Mouse (Mus musculus): ENCODE results near the gene Foxk2. TPM values are rescaled to one million over a fixed set of nuclear protein-coding genes. Genes with fewer than 3 reads are reported as not detected.
A peak's percentile ranks its signal among the peaks of the same experiment; 100 is the strongest.

Gene Foxk2
- polyA plus RNA-seq, 1 experiment from 2014 or later = 3.7 TPM

DNA sequence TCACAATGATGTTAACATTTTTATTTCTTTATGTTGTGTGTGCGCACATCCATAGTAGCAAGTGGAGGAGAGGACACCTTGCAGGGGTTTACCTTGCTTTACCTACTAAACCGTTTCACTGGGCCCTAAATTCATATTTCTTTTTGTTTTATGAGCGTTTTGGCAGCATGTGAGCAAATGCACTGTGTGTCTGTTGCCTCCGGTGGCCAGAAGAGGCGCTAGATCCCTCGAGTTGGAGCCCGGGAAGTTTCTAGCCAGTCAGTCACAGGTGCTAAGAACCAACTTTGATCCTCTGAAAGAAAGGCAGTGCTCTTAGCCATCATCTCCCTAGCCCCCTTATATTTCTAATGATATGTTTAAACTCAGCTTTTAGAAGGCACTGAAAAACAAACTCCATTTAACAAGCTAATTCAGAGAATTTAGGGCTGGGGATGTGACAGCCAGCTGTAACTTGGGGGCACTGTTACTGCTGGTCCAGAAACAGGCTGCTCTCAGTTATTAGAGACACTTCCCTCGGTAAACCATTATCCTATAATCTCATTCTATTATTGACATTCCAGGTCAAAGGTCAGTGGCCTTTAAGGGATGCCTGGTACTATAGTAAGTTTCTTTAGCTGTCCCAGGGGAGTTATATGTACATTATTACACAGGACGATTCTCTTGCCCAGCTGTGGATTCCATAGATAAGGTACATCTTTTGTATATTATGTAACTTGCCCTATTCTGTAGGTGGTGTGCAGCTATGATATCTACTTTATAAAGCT lies 24.1 kb upstream of the Foxk2 start:
- H3K9me3 ChIP-seq (ENCODE audit: control insufficient read depth) = no peaks in the 10 kb centered on the region
- no peaks in the 10 kb centered on the region for H3K27me3 ChIP-seq (replicated peaks; ENCODE audit: control insufficient read depth, insufficient read depth, low read length)
- H3K36me3 ChIP-seq (ENCODE audit: control insufficient read depth, insufficient read depth) = peaks cover 10% of the 10 kb centered on the region; the same call in 1 of the 2 replicates
- ATAC-seq = no peak
- peak overlapping the region; percentile 61 for H3K4me2 ChIP-seq (replicated peaks; ENCODE audit: low read depth)
- no peak overlapping the region for H3K4me3 ChIP-seq (ENCODE audit: low read depth, low read length)
- WGBS = 20% methylated on average over 9 of the region's 9 CpGs
- H3K4me1 ChIP-seq (replicated peaks; ENCODE audit: control insufficient read depth, insufficient read depth, low read length) = peaks cover 11% of the 10 kb centered on the region; the same call in 1 of the 2 replicates
- no peak overlapping the region for H3K9ac ChIP-seq (ENCODE audit: low read depth, low read length)
- H3K27ac ChIP-seq (ENCODE audit: low read depth, low read length) = no peak overlapping the region
- TF ChIP-seq CTCF (IDR thresholded peaks at IDR 0.05; ENCODE audit: low read depth) = peak; percentile 76

DNA sequence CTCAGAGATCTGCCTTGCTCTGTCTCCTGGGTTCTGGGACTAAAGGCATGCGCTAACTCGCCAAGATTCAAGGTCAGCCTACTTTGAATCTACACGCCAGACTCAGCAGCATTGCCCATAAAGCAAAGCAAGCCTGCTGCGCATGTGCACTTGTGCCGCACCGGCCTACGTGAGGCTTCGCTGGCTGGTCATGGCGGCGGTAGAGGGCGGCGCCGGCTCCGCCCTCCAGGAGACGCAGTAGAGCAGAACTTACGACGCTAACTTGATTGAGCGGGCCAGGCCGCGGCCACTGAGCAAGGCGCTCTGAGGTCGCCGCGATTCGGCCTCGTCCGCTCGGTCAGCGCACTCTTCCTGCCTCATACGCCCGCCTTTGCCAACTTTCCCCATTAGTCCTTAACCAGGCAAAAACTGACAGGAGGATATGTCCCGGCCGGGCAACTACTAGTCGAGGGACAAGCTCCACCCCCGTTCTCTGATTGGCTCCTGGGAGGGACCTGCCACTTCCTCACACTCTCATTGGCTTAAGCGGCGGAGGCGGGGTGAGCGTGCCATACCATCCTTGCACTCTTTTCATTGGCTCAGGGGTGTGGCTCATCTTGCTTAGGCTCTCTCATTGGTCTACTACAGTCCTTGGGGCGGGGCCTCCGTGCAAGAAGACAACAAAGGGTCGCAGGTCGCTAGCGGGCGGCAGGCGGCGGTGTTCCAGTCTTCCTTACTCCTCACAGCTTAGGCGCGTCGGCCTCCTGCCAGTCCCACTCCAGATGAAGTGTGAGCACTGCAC lies 23.0 kb upstream of the Foxk2 start, which contains the start of gene Narf:
Gene Narf (plus strand): TSS at position 690 of the 781 bp plus-strand sequence.
- peak; percentile 86 for TF ChIP-seq CTCF (IDR thresholded peaks at IDR 0.05; ENCODE audit: low read depth)
- Histone ChIP-seq H3K9ac (ENCODE audit: low read depth, low read length) (peak within 1 kb of the TSS; percentile 60), H3K4me2 (replicated peaks; ENCODE audit: low read depth) (peak within 1 kb of the TSS; percentile 80), H3K4me3 (ENCODE audit: low read depth, low read length) (peak within 1 kb of the TSS; percentile 66), H3K27ac (ENCODE audit: low read depth, low read length) (peak within 1 kb of the TSS; percentile 95), H3K9me3 (ENCODE audit: control insufficient read depth) (no peaks in the 10 kb centered on the region), H3K27me3 (replicated peaks; ENCODE audit: control insufficient read depth, insufficient read depth, low read length) (no peaks in the 10 kb centered on the region), H3K4me1 (replicated peaks; ENCODE audit: control insufficient read depth, insufficient read depth, low read length) (peaks cover 11% of the 10 kb centered on the region; the same call in 1 of the 2 replicates), H3K36me3 (ENCODE audit: control insufficient read depth, insufficient read depth) (peaks cover 21% of the 10 kb centered on the region; the same call in 1 of the 2 replicates)
- peak; percentile 99 for ATAC-seq
- under 1% methylated on average over 50 of the region's 50 CpGs for WGBS

DNA sequence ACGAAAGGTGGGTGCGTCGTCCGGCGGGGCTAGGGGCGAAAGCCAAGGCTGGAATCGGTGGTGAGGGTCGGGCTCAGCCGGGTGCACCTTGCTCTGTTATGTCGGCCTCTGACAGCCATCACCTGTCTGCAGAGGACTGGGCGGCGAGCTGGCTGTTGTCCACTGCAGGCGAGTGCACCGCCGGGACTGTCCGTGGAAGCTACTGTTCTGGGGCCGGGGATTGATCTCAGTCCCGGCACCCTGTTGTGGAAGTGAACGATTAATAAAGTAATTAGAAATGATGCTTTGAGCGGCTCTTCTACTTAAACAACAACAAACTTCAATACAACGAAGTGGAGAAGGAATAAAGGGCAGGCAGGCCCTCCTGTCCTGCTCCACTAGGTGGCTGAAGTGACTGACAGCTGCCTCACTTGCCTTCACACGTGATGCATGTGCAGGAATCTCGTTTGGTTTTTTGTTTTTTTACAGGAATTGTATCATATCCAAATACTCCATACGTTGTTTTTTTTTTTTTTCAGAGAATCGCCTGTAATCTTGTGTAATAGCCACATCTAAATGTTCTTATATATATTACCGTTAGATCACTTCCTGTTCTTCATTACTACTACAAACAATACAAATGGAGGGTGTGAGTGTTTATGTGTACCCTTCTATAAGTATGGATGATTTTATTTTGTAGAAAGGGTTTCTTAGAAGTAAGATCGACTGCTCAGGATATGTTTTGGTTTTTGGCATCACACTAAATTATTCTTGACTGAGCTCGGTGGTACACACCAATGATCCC lies 22.3 kb upstream of the Foxk2 start:
- Histone ChIP-seq H3K9me3 (ENCODE audit: control insufficient read depth) (no peaks in the 10 kb centered on the region), H3K36me3 (ENCODE audit: control insufficient read depth, insufficient read depth) (peaks cover 28% of the 10 kb centered on the region; the same call in 1 of the 2 replicates), H3K27me3 (replicated peaks; ENCODE audit: control insufficient read depth, insufficient read depth, low read length) (no peaks in the 10 kb centered on the region), H3K27ac (ENCODE audit: low read depth, low read length) (peak overlapping the region; percentile 83), H3K4me1 (replicated peaks; ENCODE audit: control insufficient read depth, insufficient read depth, low read length) (peaks cover 11% of the 10 kb centered on the region; the same call in 1 of the 2 replicates), H3K4me3 (ENCODE audit: low read depth, low read length) (peak overlapping the region; percentile 66), H3K9ac (ENCODE audit: low read depth, low read length) (peak overlapping the region; percentile 60), H3K4me2 (replicated peaks; ENCODE audit: low read depth) (peak overlapping the region; percentile 80)
- peak; percentile 65 for TF ChIP-seq CTCF (IDR thresholded peaks at IDR 0.05; ENCODE audit: low read depth)
- ATAC-seq = peak; percentile 37
- WGBS = 2% methylated on average over 28 of the region's 28 CpGs

DNA sequence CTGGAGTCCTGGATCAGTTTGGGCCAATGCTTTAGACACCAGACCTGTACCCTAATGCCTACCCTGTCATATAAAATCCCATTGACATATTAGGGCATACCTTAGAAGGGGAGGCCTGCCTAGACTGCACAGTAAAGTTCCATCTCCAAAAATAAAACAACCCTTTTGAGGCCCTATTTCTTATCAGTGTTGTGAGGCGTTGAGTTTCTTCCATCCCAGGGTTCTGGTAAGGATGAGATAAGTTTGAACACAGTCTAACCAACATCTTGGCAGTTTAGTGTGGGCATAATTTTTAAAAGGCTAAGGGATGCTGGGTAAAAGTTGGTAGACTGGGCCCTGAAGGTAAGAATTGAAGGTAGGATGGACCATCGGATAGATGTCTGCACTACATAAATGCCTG lies 20.1 kb upstream of the Foxk2 start:
- ATAC-seq = no peak
- 87% methylated on average over 2 of the region's 2 CpGs for WGBS
- Histone ChIP-seq H3K27me3 (replicated peaks; ENCODE audit: control insufficient read depth, insufficient read depth, low read length) (no peaks in the 10 kb centered on the region), H3K9me3 (ENCODE audit: control insufficient read depth) (no peaks in the 10 kb centered on the region), H3K4me1 (replicated peaks; ENCODE audit: control insufficient read depth, insufficient read depth, low read length) (peaks cover 11% of the 10 kb centered on the region; the same call in 1 of the 2 replicates), H3K4me3 (ENCODE audit: low read depth, low read length) (no peak overlapping the region), H3K27ac (ENCODE audit: low read depth, low read length) (no peak overlapping the region), H3K4me2 (replicated peaks; ENCODE audit: low read depth) (no peak overlapping the region), H3K36me3 (ENCODE audit: control insufficient read depth, insufficient read depth) (peaks cover 45% of the 10 kb centered on the region), H3K9ac (ENCODE audit: low read depth, low read length) (no peak overlapping the region)
- TF ChIP-seq CTCF (IDR thresholded peaks at IDR 0.05; ENCODE audit: low read depth) = no peak

DNA sequence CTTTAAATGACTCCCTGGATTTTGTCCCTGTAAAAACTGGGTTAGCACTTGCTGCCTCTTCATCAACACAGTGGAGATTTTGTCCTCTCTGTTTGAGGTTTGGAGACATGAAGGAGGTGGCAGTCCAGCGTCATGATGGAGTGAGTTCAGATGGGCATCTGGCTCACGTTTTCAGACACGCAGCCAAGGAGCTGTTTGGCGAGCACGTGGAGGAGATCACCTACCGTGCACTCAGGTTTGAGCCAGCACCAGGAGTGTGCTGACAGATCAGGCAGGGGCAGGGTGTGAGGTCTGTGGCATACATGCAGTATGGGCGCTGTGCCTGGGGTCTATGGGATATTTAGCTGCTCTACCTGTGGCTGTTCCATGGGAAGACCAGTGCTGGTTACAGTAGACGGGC lies 9.6 kb upstream of the Foxk2 start:
- WGBS = 92% methylated on average over 8 of the region's 8 CpGs
- no peaks in the 10 kb centered on the region for H3K27me3 ChIP-seq (replicated peaks; ENCODE audit: control insufficient read depth, insufficient read depth, low read length)
- H3K27ac ChIP-seq (ENCODE audit: low read depth, low read length) = no peak overlapping the region
- no peaks in the 10 kb centered on the region for H3K4me1 ChIP-seq (replicated peaks; ENCODE audit: control insufficient read depth, insufficient read depth, low read length)
- no peak overlapping the region for H3K4me3 ChIP-seq (ENCODE audit: low read depth, low read length)
- peaks cover 93% of the 10 kb centered on the region for H3K36me3 ChIP-seq (ENCODE audit: control insufficient read depth, insufficient read depth)
- H3K9ac ChIP-seq (ENCODE audit: low read depth, low read length) = no peak overlapping the region
- ATAC-seq = no peak
- no peak for TF ChIP-seq CTCF (IDR thresholded peaks at IDR 0.05; ENCODE audit: low read depth)
- no peak overlapping the region for H3K4me2 ChIP-seq (replicated peaks; ENCODE audit: low read depth)
- no peaks in the 10 kb centered on the region for H3K9me3 ChIP-seq (ENCODE audit: control insufficient read depth)
